Comparison of ENCODE assay signal across 9 mouse cellular contexts in the genomic region with DNA sequence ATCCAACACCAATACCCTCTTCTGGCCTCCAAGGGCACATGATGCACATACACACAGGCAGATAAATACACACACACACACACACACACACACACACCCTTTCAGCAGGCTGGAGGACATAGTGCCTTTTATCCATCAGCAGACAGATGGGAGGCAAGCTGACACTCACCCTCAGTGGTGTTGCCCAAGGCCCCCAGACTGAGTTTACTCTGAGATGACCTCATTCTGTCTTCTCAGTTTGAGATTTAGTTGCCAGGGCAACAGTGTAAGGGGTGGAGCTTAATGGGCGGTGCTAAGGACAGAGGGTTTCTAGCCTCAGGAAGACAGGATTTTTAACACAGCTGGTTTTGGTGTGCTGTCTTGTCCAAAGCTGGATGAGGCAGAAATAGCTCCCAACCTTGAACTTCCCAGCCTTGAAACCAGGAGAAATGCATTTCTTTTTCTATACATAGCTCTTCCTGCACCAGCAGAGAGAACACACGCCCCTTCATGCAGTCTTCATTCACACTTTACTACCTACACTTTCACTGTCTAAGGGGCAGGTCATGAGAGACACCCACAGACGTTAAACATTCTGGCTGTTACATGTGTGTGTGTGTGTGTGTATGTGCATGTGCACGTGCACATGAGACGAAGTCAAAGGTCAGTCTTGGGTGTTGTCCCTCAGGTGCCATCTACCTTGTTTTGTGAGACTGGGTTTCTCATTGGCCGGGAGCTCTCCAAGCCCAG.
DNase-seq lines count a peak whose midpoint lies in the region; ATAC-seq and TF ChIP-seq lines count a peak whose summit lies in the region.
"Had no signal": no experiment of that assay in that cellular context is flagged by ENCODE, and none has a peak within 500 bp of the region (broad histone marks: within the 10 kb centered on the region; RNA-seq: fewer than 3 reads in every experiment).

No protein-coding gene starts in this region.

- ATAC-seq in kidney, postnatal 0 days (replicated peaks; ENCODE audit: low FRiP score, low read depth), result peak; percentile 57; the same call in 1 of the 2 replicates
- ATAC-seq in limb, embryonic 13.5 days (ENCODE audit: low FRiP score, low read depth), result peak; percentile 69; the same call in 1 of the 2 replicates
- ATAC-seq in midbrain, embryonic 14.5 days (ENCODE audit: low FRiP score, low TSS enrichment), result peak; percentile 55; the same call in 1 of the 2 replicates
- ATAC-seq in erythroblast, adult 5-6 weeks (replicated peaks; ENCODE audit: low FRiP score, poor library complexity, severe bottlenecking), result no peak

- H3K36me3 ChIP-seq in kidney, postnatal 0 days (ENCODE audit: insufficient read depth, low read length), result no peaks in the 10 kb centered on the region
- no peaks in the 10 kb centered on the region for H3K36me3 ChIP-seq in forebrain, embryonic 10.5 days (replicated peaks)
- no peaks in the 10 kb centered on the region for H3K36me3 ChIP-seq in limb, embryonic 13.5 days
- H3K36me3 ChIP-seq in midbrain, embryonic 14.5 days (ENCODE audit: control insufficient read depth, insufficient read depth, low read length), result no peaks in the 10 kb centered on the region

- no peak for TF ChIP-seq CTCF in kidney, postnatal 0 days (IDR thresholded peaks at IDR 0.05; ENCODE audit: low read depth)

- no peak overlapping the region for H3K9ac ChIP-seq in kidney, postnatal 0 days (ENCODE audit: low read depth, low read length)
- no peak overlapping the region for H3K9ac ChIP-seq in limb, embryonic 13.5 days
- H3K9ac ChIP-seq in midbrain, embryonic 14.5 days (replicated peaks; ENCODE audit: low read length), result no peak overlapping the region

- DNase-seq in kidney, postnatal 0 days (ENCODE audit: low spot score), result peak; percentile 55
- DNase-seq in kidney, adult 9 months, result no peak
- DNase-seq in ZHBTc4 (ENCODE audit: low read depth, low spot score), result peak; percentile 89
- peak; percentile 37 for DNase-seq in forebrain, embryonic 10.5 days (ENCODE audit: extremely low spot score, low spot score)
- peak; percentile 78 for DNase-seq in midbrain, embryonic 14.5 days
- peak; percentile 89 for DNase-seq in thymus, postnatal 0 days (ENCODE audit: low spot score)

- H3K4me2 ChIP-seq in kidney, postnatal 0 days (ENCODE audit: low read length), result no peak overlapping the region
- H3K4me2 ChIP-seq in limb, embryonic 13.5 days (replicated peaks), result no peak overlapping the region
- H3K4me2 ChIP-seq in midbrain, embryonic 14.5 days (ENCODE audit: low read length), result no peak overlapping the region

- 0 out of 2 replicates have a peak, but pooled peaks cover 1% of the 10 kb centered on the region for H3K4me1 ChIP-seq in kidney, postnatal 0 days (replicated peaks; ENCODE audit: insufficient read depth, low read length)
- H3K4me1 ChIP-seq in forebrain, embryonic 10.5 days, result peaks cover 32% of the 10 kb centered on the region
- peaks cover 11% of the 10 kb centered on the region for H3K4me1 ChIP-seq in limb, embryonic 13.5 days
- peaks cover 32% of the 10 kb centered on the region for H3K4me1 ChIP-seq in midbrain, embryonic 14.5 days (ENCODE audit: control insufficient read depth, insufficient read depth, low read length)
- H3K4me1 ChIP-seq: megakaryocyte, embryonic 14.5 days had no signal

- no peak overlapping the region for H3K27ac ChIP-seq in kidney, postnatal 0 days
- H3K27ac ChIP-seq in forebrain, embryonic 10.5 days, result peak overlapping the region; percentile 73
- no peak overlapping the region for H3K27ac ChIP-seq in limb, embryonic 13.5 days
- peak overlapping the region; percentile 37; the same call in 1 of the 2 replicates for H3K27ac ChIP-seq in midbrain, embryonic 14.5 days (replicated peaks; ENCODE audit: low read depth, low read length)

- no peak overlapping the region for H3K4me3 ChIP-seq in kidney, postnatal 0 days (replicated peaks; ENCODE audit: low read depth, low read length)
- H3K4me3 ChIP-seq in forebrain, embryonic 10.5 days, result no peak overlapping the region
- H3K4me3 ChIP-seq in limb, embryonic 13.5 days, result no peak overlapping the region
- H3K4me3 ChIP-seq in midbrain, embryonic 14.5 days (replicated peaks; ENCODE audit: low read depth, low read length), result no peak overlapping the region
- H3K4me3 ChIP-seq: megakaryocyte, embryonic 14.5 days had no signal

- no peaks in the 10 kb centered on the region for H3K27me3 ChIP-seq in kidney, postnatal 0 days (ENCODE audit: insufficient read depth, low read length)
- peaks cover 18% of the 10 kb centered on the region for H3K27me3 ChIP-seq in forebrain, embryonic 10.5 days (ENCODE audit: poor library complexity, severe bottlenecking)
- no peaks in the 10 kb centered on the region; the same call in 1 of the 2 replicates for H3K27me3 ChIP-seq in limb, embryonic 13.5 days
- no peaks in the 10 kb centered on the region for H3K27me3 ChIP-seq in midbrain, embryonic 14.5 days (ENCODE audit: control insufficient read depth, insufficient read depth, low read length)

- H3K9me3 ChIP-seq in kidney, postnatal 0 days (replicated peaks; ENCODE audit: low read length), result no peaks in the 10 kb centered on the region
- H3K9me3 ChIP-seq in forebrain, embryonic 10.5 days, result peaks cover 6% of the 10 kb centered on the region
- peaks cover 6% of the 10 kb centered on the region for H3K9me3 ChIP-seq in limb, embryonic 13.5 days
- H3K9me3 ChIP-seq in midbrain, embryonic 14.5 days (ENCODE audit: control insufficient read depth, low read length), result 0 out of 2 replicates have a peak, but pooled peaks cover 3% of the 10 kb centered on the region

- WGBS in kidney, postnatal 0 days, result 54% methylated on average over 6 of the region's 6 CpGs
- 60% methylated on average over 6 of the region's 6 CpGs for WGBS in forebrain, embryonic 10.5 days
- 47% methylated on average over 6 of the region's 6 CpGs for WGBS in limb, embryonic 13.5 days
- 56% methylated on average over 6 of the region's 6 CpGs for WGBS in midbrain, embryonic 14.5 days

Comparison
In these comparisons a context has a peak if more than half of its experiments do, and no peak if none do; other contexts are left out.
1. H3K27ac ChIP-seq: peak in forebrain, embryonic 10.5 days (single experiment) and midbrain, embryonic 14.5 days (single experiment); none in kidney, postnatal 0 days (single experiment) and limb, embryonic 13.5 days (single experiment).